Mouse (Mus musculus) CH12.LX (cell line): Measurements from ENCODE around the gene Rpgrip1. TPM values are rescaled to one million over a fixed set of nuclear protein-coding genes. Genes with fewer than 3 reads are reported as not detected.
A peak's percentile ranks its signal among the peaks of the same experiment; 100 is the strongest.

Experiments
- DNase-seq: peaks from one replicate; pipeline ENCODE4 v3.0.0-alpha.2; 2013; ENCODE audit errors: extremely low read depth
- H3K27ac ChIP-seq: 2 replicates; pipeline ENCODE4 v1.5.1; 2012; ENCODE audit warnings: low read depth, mild to moderate bottlenecking, control low read depth, moderate library complexity; ENCODE audit not compliant: insufficient read depth
- H3K27me3 ChIP-seq: replicated peaks from 2 replicates; pipeline ENCODE3; 2012; ENCODE audit warnings: inconsistent platforms
- H3K36me3 ChIP-seq, 2 experiments: replicated peaks in 1 of 2; 2 replicates each; pipeline versions ENCODE3 to v1.6.1; 2012; ENCODE audit warnings: inconsistent platforms in 1 of 2, low read length in 1 of 2, mild to moderate bottlenecking in 1 of 2, mixed read lengths in 1 of 2, moderate library complexity in 1 of 2; ENCODE audit not compliant: control insufficient read depth in 1 of 2, insufficient read depth in 1 of 2
- H3K4me1 ChIP-seq, 2 experiments: 2 replicates each; pipeline ENCODE4 v1.6.1; 2012; ENCODE audit warnings: inconsistent platforms in 1 of 2, moderate library complexity in 1 of 2; ENCODE audit not compliant: insufficient read depth in 2 of 2, control insufficient read depth in 1 of 2
- H3K4me2 ChIP-seq: 2 replicates; pipeline ENCODE4 v1.6.1; 2012; ENCODE audit warnings: low read depth, mild to moderate bottlenecking, control low read depth; ENCODE audit not compliant: poor library complexity, insufficient read depth, severe bottlenecking
- H3K4me3 ChIP-seq, 3 experiments: fragments of 150-350 bp in 1 of 3; sonication (generic) in 1 of 3; replicated peaks in 1 of 3; 2 replicates each; pipeline versions ENCODE3 to v1.5.1; 2011 to 2012; ENCODE audit warnings: low read depth in 2 of 3, low read length in 2 of 3, mild to moderate bottlenecking in 2 of 3, moderate library complexity in 2 of 3, control low read depth in 1 of 3, improper control_type of control experiment in 1 of 3, inconsistent platforms in 1 of 3, mixed read lengths in 1 of 3; ENCODE audit not compliant: poor library complexity in 1 of 3
- H3K79me2 ChIP-seq: replicated peaks from 2 replicates; pipeline ENCODE4 v1.6.1; 2012; ENCODE audit warnings: mild to moderate bottlenecking, moderate library complexity; ENCODE audit not compliant: control insufficient read depth, poor library complexity, insufficient read depth, severe bottlenecking; ENCODE audit errors: extremely low read depth
- H3K9ac ChIP-seq: 2 replicates; pipeline ENCODE4 v1.6.1; 2012; ENCODE audit warnings: low read depth, mild to moderate bottlenecking, control low read depth, moderate library complexity; ENCODE audit not compliant: insufficient read depth
- H3K9me3 ChIP-seq: replicated peaks from 2 replicates; pipeline ENCODE3; 2012; ENCODE audit warnings: low read length, inconsistent platforms, mixed read lengths
- CHD1 ChIP-seq: IDR thresholded peaks from 2 replicates; pipeline ENCODE4 v1.6.1; 2012; ENCODE audit warnings: low read depth, low read length, improper control_type of control experiment, inconsistent platforms
- CHD2 ChIP-seq: IDR thresholded peaks from 2 replicates; pipeline ENCODE4 v1.6.1; 2011; ENCODE audit warnings: low read length, improper control_type of control experiment
- CTCF ChIP-seq, 2 experiments: IDR thresholded peaks in 1 of 2; conservative IDR thresholded peaks in 1 of 2; 2 replicates each; pipeline ENCODE4 v1.5.1; 2011 to 2012; ENCODE audit warnings: low read depth in 2 of 2, low read length in 2 of 2, improper control_type of control experiment in 1 of 2, inconsistent platforms in 1 of 2, mild to moderate bottlenecking in 1 of 2, moderate library complexity in 1 of 2
- ELF1 ChIP-seq: IDR thresholded peaks from 2 replicates; pipeline ENCODE4 v1.6.1; 2014; ENCODE audit warnings: low read depth, mild to moderate bottlenecking, inconsistent platforms, low read length, improper control_type of control experiment
- EP300 ChIP-seq: IDR thresholded peaks from 2 replicates; pipeline ENCODE4 v1.6.1; 2011; ENCODE audit warnings: low read length, improper control_type of control experiment
- ETS1 ChIP-seq: conservative IDR thresholded peaks from 2 replicates; pipeline ENCODE4 v1.6.1; 2012; ENCODE audit warnings: low read depth, mild to moderate bottlenecking, inconsistent platforms, low read length, improper control_type of control experiment, moderate library complexity
- HCFC1 ChIP-seq: IDR thresholded peaks from 2 replicates; pipeline ENCODE4 v1.6.1; 2012; ENCODE audit warnings: low read depth, mild to moderate bottlenecking, inconsistent platforms, low read length, improper control_type of control experiment
- IRF4 ChIP-seq: IDR thresholded peaks from 2 replicates; pipeline ENCODE4 v1.6.1; 2014; ENCODE audit warnings: low read depth, mild to moderate bottlenecking, inconsistent platforms, low read length, improper control_type of control experiment
- JUN ChIP-seq: IDR thresholded peaks from 2 replicates; pipeline ENCODE4 v1.6.1; 2011; ENCODE audit warnings: low read depth, mild to moderate bottlenecking, low read length, improper control_type of control experiment, moderate library complexity; ENCODE audit not compliant: insufficient read depth
- JUND ChIP-seq: conservative IDR thresholded peaks from 2 replicates; pipeline ENCODE4 v1.6.1; 2011; ENCODE audit warnings: low read depth, low read length, improper control_type of control experiment
- KAT2A ChIP-seq: IDR thresholded peaks from 2 replicates; pipeline ENCODE4 v1.6.1; 2012; ENCODE audit warnings: low read length, improper control_type of control experiment, inconsistent platforms; ENCODE audit not compliant: insufficient replicate concordance
- MAFK ChIP-seq: IDR thresholded peaks from 2 replicates; pipeline ENCODE4 v1.6.1; 2011; ENCODE audit warnings: low read length, improper control_type of control experiment; ENCODE audit not compliant: insufficient replicate concordance
- MAX ChIP-seq: IDR thresholded peaks from 2 replicates; pipeline ENCODE4 v1.6.1; 2011; ENCODE audit warnings: low read length, improper control_type of control experiment
- MAZ ChIP-seq: IDR thresholded peaks from 2 replicates; pipeline ENCODE4 v1.6.1; 2012; ENCODE audit warnings: low read depth, mild to moderate bottlenecking, inconsistent platforms, low read length, improper control_type of control experiment, moderate library complexity
- MEF2A ChIP-seq: IDR thresholded peaks from 2 replicates; pipeline ENCODE4 v1.6.1; 2014; ENCODE audit warnings: low read depth, mild to moderate bottlenecking, inconsistent platforms, low read length, improper control_type of control experiment, borderline replicate concordance
- MXI1 ChIP-seq: IDR thresholded peaks from 2 replicates; pipeline ENCODE4 v1.6.1; 2011; ENCODE audit warnings: mild to moderate bottlenecking, low read depth, low read length, improper control_type of control experiment
- MYC ChIP-seq: IDR thresholded peaks from 2 replicates; pipeline ENCODE4 v1.6.1; 2011; ENCODE audit warnings: low read depth, mild to moderate bottlenecking, improper control_type of control experiment, low read length
- NELFE ChIP-seq: IDR thresholded peaks from 2 replicates; pipeline ENCODE4 v1.6.1; 2011; ENCODE audit warnings: low read depth, low read length, improper control_type of control experiment
- NRF1 ChIP-seq: IDR thresholded peaks from 2 replicates; pipeline ENCODE4 v1.6.1; 2014; ENCODE audit warnings: low read depth, mild to moderate bottlenecking, inconsistent platforms, low read length, improper control_type of control experiment, moderate library complexity
- PAX5 ChIP-seq: IDR thresholded peaks from 2 replicates; pipeline ENCODE4 v1.6.1; 2012; ENCODE audit warnings: low read length, inconsistent platforms, mixed read lengths
- POLR2A ChIP-seq: IDR thresholded peaks from 2 replicates; pipeline ENCODE4 v1.6.1; 2011; ENCODE audit warnings: low read depth, mild to moderate bottlenecking, improper control_type of control experiment, low read length
- POLR2AphosphoS2 ChIP-seq: IDR thresholded peaks from 2 replicates; pipeline ENCODE4 v1.6.1; 2011; ENCODE audit warnings: low read depth, low read length, improper control_type of control experiment
- RAD21 ChIP-seq: IDR thresholded peaks from 2 replicates; pipeline ENCODE4 v1.6.1; 2011; ENCODE audit warnings: low read depth, mild to moderate bottlenecking, low read length, improper control_type of control experiment, moderate library complexity
- RCOR1 ChIP-seq: conservative IDR thresholded peaks from 2 replicates; pipeline ENCODE4 v1.6.1; 2012; ENCODE audit warnings: low read depth, mild to moderate bottlenecking, inconsistent platforms, low read length, improper control_type of control experiment
- SIN3A ChIP-seq: IDR thresholded peaks from 2 replicates; pipeline ENCODE4 v1.6.1; 2012; ENCODE audit warnings: low read length, improper control_type of control experiment, inconsistent platforms
- SMC3 ChIP-seq: IDR thresholded peaks from 2 replicates; pipeline ENCODE4 v1.6.1; 2011; ENCODE audit warnings: low read depth, low read length, improper control_type of control experiment
- TBP ChIP-seq: conservative IDR thresholded peaks from 2 replicates; pipeline ENCODE4 v1.6.1; 2011; ENCODE audit warnings: low read depth, low read length, improper control_type of control experiment
- TCF12 ChIP-seq: IDR thresholded peaks from 2 replicates; pipeline ENCODE4 v1.6.1; 2014; ENCODE audit warnings: low read depth, mild to moderate bottlenecking, inconsistent platforms, low read length, improper control_type of control experiment
- UBTF ChIP-seq: IDR thresholded peaks from 2 replicates; pipeline ENCODE4 v1.6.1; 2012; ENCODE audit warnings: low read depth, mild to moderate bottlenecking, inconsistent platforms, low read length, improper control_type of control experiment, moderate library complexity
- USF2 ChIP-seq: conservative IDR thresholded peaks from 2 replicates; pipeline ENCODE4 v1.6.1; 2011; ENCODE audit warnings: low read depth, low read length, improper control_type of control experiment
- ZKSCAN1 ChIP-seq: IDR thresholded peaks from 2 replicates; pipeline ENCODE4 v1.6.1; 2012; ENCODE audit warnings: low read depth, inconsistent platforms, low read length, improper control_type of control experiment, borderline replicate concordance
- ZNF384 ChIP-seq: IDR thresholded peaks from 2 replicates; pipeline ENCODE4 v1.6.1; 2012; ENCODE audit warnings: low read depth, low read length, improper control_type of control experiment, inconsistent platforms
- dilution Hi-C: fragments of 300-500 bp; cut with MboI; formaldehyde crosslinking; loops from 2 replicates; pipeline ENCODE4 v1.14.3; 2020; ENCODE audit warnings: low sequenced_read_pairs; ENCODE audit not compliant: extremely low pct_unique_long_range_greater_than_20kb, extremely low pct_ligation_motif_present
- in situ Hi-C: fragments of 300-500 bp; cut with MboI; formaldehyde crosslinking; loops from 3 replicates; pipeline ENCODE4 v1.14.3; 2019; ENCODE audit warnings: low sequenced_read_pairs, low pct_ligation_motif_present, low pct_unique_long_range_greater_than_20kb, mixed read lengths
- polyA plus RNA-seq: library from polyadenylated mRNA; unstranded; fragments of >175 nt; gene quantifications from 2 replicates; pipeline ENCODE4 v1.2.1, GENCODE M21; 2012; ENCODE audit warnings: low read depth; ENCODE audit not compliant: insufficient read length
- total RNA-seq, 2 experiments: library from RNA; depleted of rRNA; stranded (reverse); fragments of 300-350 nt in 1 of 2; fragments of >200 nt in 1 of 2; gene quantifications; 2 replicates each; pipeline ENCODE4 v1.2.3; 2012 to 2014

Gene Rpgrip1
- total and polyA plus RNA-seq, 3 experiments: 7.3 to 41.8 (median 15.0) TPM

DNA sequence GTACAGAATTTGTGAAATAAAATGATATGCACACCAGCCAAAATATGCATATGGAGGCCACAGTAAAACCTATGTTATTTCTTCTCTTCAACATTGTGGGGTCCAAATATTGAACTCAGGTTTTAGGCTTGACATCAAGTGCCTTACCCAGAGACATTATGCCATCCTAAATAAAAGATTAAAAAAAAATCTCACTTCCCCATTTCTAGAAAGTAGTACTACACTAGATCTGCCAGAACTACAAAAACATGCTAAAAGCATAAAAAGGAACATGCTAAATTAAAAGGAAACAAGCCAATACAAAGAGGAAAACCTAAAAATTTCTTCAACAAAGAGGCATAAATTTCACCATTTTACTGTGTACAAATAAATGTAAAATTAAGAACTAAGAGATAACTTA lies 27.4 kb upstream of the Rpgrip1 start:
- dilution Hi-C loops (no loop called here), in situ Hi-C loops (no loop called here)
- no peak for DNase-seq
- Histone ChIP-seq H3K9ac (no peak overlapping the region), H3K79me2 (peaks cover 63% of the 10 kb centered on the region), H3K4me3 (no peak overlapping the region), H3K9me3 (no peaks in the 10 kb centered on the region), H3K27me3 (no peaks in the 10 kb centered on the region), H3K36me3 (peaks cover 44 to 85% of the 10 kb centered on the region in 2 experiments), H3K4me1 (peaks cover 0 to 17% of the 10 kb centered on the region in 2 experiments; a peak in 1 of 4 replicates), H3K27ac (no peak overlapping the region), H3K4me2 (no peak overlapping the region)
- TF ChIP-seq RCOR1 (no peak), JUND (no peak), MYC (no peak), ZKSCAN1 (no peak), ZNF384 (peak; percentile 55), NELFE (no peak), MAX (no peak), MAFK (no peak)

DNA sequence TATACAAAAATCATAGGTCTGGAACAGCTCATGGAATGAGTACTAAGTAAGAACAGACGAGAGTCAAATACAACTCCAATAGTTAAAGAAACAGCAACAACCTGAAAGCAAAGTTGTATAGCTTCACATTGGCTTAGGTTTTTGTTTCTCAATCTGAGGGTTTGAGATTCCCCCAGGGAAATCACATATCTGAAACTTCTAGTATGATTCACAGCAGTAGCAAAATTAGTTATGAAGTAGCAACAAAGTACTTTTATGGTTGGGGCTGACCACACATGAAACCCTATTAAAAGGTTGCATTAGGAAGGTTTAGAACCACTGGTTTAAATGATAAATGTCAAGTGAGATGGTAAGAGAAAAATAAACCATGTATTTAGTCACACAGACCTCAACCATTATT lies 16.0 kb upstream of the Rpgrip1 start:
- in situ Hi-C loops: no loop called here
- Histone ChIP-seq H3K9ac (no peak overlapping the region), H3K4me3 (no peak overlapping the region), H3K79me2 (peaks cover 83% of the 10 kb centered on the region), H3K27ac (no peak overlapping the region), H3K36me3 (peaks cover 27 to 70% of the 10 kb centered on the region in 2 experiments), H3K4me1 (peaks cover 0 to 47% of the 10 kb centered on the region in 2 experiments; a peak in 3 of 4 replicates), H3K4me2 (no peak overlapping the region), H3K9me3 (no peaks in the 10 kb centered on the region), H3K27me3 (no peaks in the 10 kb centered on the region)
- peak; percentile 61 for DNase-seq
- dilution Hi-C loops: no loop called here
- TF ChIP-seq MYC: no peak
- no peak for TF ChIP-seq UBTF
- TF ChIP-seq ELF1: no peak
- TF ChIP-seq CHD1: no peak
- no peak for TF ChIP-seq POLR2AphosphoS2
- no peak for TF ChIP-seq SMC3
- 0 out of 2 replicates have a peak, but pooled peaks have one; percentile 24 for TF ChIP-seq CHD2
- TF ChIP-seq HCFC1: no peak
- no peak; the same call in 1 of the 2 replicates for TF ChIP-seq ZNF384
- TF ChIP-seq RCOR1: peak; percentile 81; the same call in 1 of the 2 replicates
- peak; percentile 65 for TF ChIP-seq JUN
- TF ChIP-seq MAX: no peak
- TF ChIP-seq ZKSCAN1: no peak
- TF ChIP-seq MEF2A: peak; percentile 80; the same call in 1 of the 2 replicates
- peak; percentile 82 for TF ChIP-seq JUND
- peak; percentile 14; the same call in 1 of the 2 replicates for TF ChIP-seq POLR2A
- TF ChIP-seq EP300: peak; percentile 91
- TF ChIP-seq CTCF (conservative IDR thresholded peaks at IDR 0.05 in 1 of 2, IDR thresholded peaks at IDR 0.05 in 1 of 2; ENCODE audit: low read depth in 2 of 2, low read length in 2 of 2): no peak
- TF ChIP-seq IRF4: peak; percentile 95
- TF ChIP-seq RAD21: no peak
- TF ChIP-seq PAX5: no peak
- no peak; the same call in 1 of the 2 replicates for TF ChIP-seq MXI1
- TF ChIP-seq ETS1: peak; percentile 69
- TF ChIP-seq TBP: no peak
- 0 out of 2 replicates have a peak, but pooled peaks have one; percentile 27 for TF ChIP-seq TCF12
- TF ChIP-seq MAFK: peak; percentile 76
- TF ChIP-seq MAZ: no peak
- TF ChIP-seq NELFE: no peak
- TF ChIP-seq USF2: no peak
- peak; percentile 70 for TF ChIP-seq SIN3A
- TF ChIP-seq KAT2A: 0 out of 2 replicates have a peak, but pooled peaks have one; percentile 34
- no peak for TF ChIP-seq NRF1
